Mouse (Mus musculus): Measurements from ENCODE around the gene Chchd6. TPM values are rescaled to one million over a fixed set of nuclear protein-coding genes. Genes with fewer than 3 reads are reported as not detected.

The Chchd6 gene
- 56.1 and 56.5 TPM in 2 replicates for polyA plus RNA-seq (2014; fragmentation: Nextera tagmentation; extraction: Ambion mirVana)

DNA sequence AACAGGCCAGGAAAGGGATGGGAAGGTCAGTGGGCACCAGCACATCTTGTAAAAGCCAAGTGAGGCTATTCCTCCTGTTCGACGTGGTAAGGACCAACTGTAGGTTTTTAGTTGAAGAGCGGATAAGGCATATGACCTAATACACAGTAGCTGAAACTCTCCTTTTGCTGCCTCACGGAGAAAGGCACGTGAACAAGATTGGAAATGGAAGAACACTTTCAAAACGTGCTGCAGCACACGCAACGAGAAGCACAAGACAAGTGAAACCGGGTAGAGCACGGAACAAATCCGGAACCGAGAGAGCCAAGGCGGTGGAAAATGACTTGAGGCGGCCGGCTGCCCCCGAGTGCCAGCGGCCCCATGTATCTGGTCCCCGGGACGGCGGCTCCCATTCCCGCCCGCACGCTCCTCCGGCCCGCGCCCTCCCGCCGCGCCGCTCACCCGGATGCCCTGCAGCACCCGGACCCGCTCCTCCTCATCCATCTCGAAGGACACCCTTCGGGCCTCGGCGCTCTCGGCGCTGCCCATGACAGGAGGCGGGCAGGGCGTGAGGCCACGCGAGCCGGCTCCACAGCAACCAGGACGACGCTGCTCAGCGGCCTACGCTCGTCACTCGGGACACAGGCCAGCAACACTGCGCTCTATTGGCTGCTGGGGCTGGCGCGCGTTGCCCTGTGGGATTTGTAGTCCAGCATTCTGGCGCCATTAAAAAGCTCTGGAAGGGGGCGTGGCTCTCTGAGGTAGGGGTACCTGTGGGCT is at the start of gene Chchd6:
Gene Chchd6, minus strand, starts transcription at position 635 of the 759 bp plus-strand sequence.
- ATAC-seq (ENCODE audit: insufficient number of reproducible peaks, insufficient read depth, low FRiP score, low read depth): peak; percentile 99
- under 1% methylated on average over 56 of the region's 56 CpGs for WGBS
- H3K4me2 ChIP-seq (ENCODE audit: low read length): peak within 1 kb of the TSS; percentile 89
- H3K4me3 ChIP-seq (ENCODE audit: control insufficient read depth in 1 of 2, insufficient read depth in 1 of 2, low read depth in 1 of 2, low read length in 2 of 2): peak within 1 kb of the TSS; percentile 68 to 78
- peak within 1 kb of the TSS; percentile 83 for H3K9ac ChIP-seq (ENCODE audit: low read length)
- H3K27ac ChIP-seq (replicated peaks in 1 of 2; ENCODE audit: control insufficient read depth in 1 of 2, insufficient read depth in 1 of 2, low read depth in 2 of 2, low read length in 2 of 2): no peak within 1 kb of the TSS
- peaks cover 8% of the 10 kb centered on the region; the same call in 1 of the 2 replicates for H3K9me3 ChIP-seq (ENCODE audit: control insufficient read depth, low read length)
- no peaks in the 10 kb centered on the region for H3K36me3 ChIP-seq (ENCODE audit: control insufficient read depth, insufficient read depth, low read length)
- peaks cover 0 to 4% of the 10 kb centered on the region in 2 experiments; a peak in 1 of 4 replicates for H3K4me1 ChIP-seq (ENCODE audit: control insufficient read depth in 2 of 2, insufficient read depth in 2 of 2, low read length in 2 of 2)
- H3K27me3 ChIP-seq (ENCODE audit: control insufficient read depth, insufficient read depth, low read length): no peaks in the 10 kb centered on the region

DNA sequence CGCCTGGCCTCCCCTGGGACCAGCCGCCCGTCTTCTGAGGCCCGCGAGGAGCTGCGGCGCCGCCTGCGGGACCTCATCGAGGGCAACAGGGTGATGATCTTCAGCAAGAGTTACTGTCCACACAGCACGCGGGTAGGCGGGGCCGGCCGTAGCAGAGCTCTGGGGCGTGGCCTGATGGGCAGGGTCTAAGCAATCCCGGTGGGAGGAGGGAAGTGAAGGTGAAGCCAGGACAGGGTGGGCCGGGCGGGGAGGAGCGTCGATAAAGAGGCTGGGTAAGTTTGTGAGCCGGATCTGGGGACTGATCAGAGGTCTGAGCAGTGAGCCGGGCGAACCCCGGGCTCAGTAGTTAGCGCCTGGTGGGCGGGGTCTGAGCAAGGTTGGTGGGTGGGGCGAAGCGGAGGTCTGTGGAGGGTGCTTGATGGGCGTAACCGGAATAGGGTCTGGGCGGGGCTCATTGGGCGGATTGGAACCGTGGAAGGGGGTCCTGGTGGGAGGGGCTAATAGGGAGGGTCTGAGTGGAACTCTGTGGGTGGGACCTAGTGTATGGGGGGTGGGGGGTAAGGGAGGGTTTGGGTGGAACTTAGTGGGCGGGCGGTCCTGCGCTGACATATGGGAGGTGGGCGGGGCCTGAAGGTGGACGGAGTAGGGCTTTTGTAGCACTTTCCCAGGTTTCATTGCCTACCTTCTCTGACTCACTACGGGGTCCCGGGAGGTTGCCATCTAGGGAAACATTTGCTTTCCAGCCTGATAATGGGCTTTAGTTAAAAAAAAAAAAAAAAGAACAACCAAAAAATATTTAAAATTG is 49.0 kb upstream of the Chchd6 start:
- under 1% methylated on average over 41 of the region's 41 CpGs for WGBS
- peak overlapping the region; percentile 68 for H3K9ac ChIP-seq (ENCODE audit: low read length)
- H3K4me1 ChIP-seq (ENCODE audit: control insufficient read depth in 2 of 2, insufficient read depth in 2 of 2, low read length in 2 of 2): peaks cover 3 to 7% of the 10 kb centered on the region in 2 experiments
- H3K36me3 ChIP-seq (ENCODE audit: control insufficient read depth, insufficient read depth, low read length): no peaks in the 10 kb centered on the region
- no peaks in the 10 kb centered on the region for H3K9me3 ChIP-seq (ENCODE audit: control insufficient read depth, low read length)
- H3K27ac ChIP-seq (replicated peaks in 1 of 2; ENCODE audit: control insufficient read depth in 1 of 2, insufficient read depth in 1 of 2, low read depth in 2 of 2, low read length in 2 of 2): peak overlapping the region; percentile 84 to 94
- peak overlapping the region; percentile 67 to 81 for H3K4me3 ChIP-seq (ENCODE audit: control insufficient read depth in 1 of 2, insufficient read depth in 1 of 2, low read depth in 1 of 2, low read length in 2 of 2)
- ATAC-seq (ENCODE audit: insufficient number of reproducible peaks, insufficient read depth, low FRiP score, low read depth): peak; percentile 94
- peak overlapping the region; percentile 89 for H3K4me2 ChIP-seq (ENCODE audit: low read length)
- H3K27me3 ChIP-seq (ENCODE audit: control insufficient read depth, insufficient read depth, low read length): no peaks in the 10 kb centered on the region

GRCm38 (mm10) chr6:89643798-89644270 is 48.4 kb upstream of the Chchd6 start, which contains the start of gene Txnrd3:
Txnrd3 (plus strand) TSS chr6:89643988.
- peak; percentile 91 for ATAC-seq (ENCODE audit: insufficient number of reproducible peaks, insufficient read depth, low FRiP score, low read depth)
- Histone ChIP-seq H3K4me1 (ENCODE audit: control insufficient read depth in 2 of 2, insufficient read depth in 2 of 2, low read length in 2 of 2) (peaks cover 3 to 7% of the 10 kb centered on the region in 2 experiments), H3K9ac (ENCODE audit: low read length) (peak within 1 kb of the TSS; percentile 68), H3K36me3 (ENCODE audit: control insufficient read depth, insufficient read depth, low read length) (no peaks in the 10 kb centered on the region), H3K27me3 (ENCODE audit: control insufficient read depth, insufficient read depth, low read length) (no peaks in the 10 kb centered on the region), H3K4me3 (ENCODE audit: control insufficient read depth in 1 of 2, insufficient read depth in 1 of 2, low read depth in 1 of 2, low read length in 2 of 2) (peak within 1 kb of the TSS; percentile 67 to 81), H3K9me3 (ENCODE audit: control insufficient read depth, low read length) (no peaks in the 10 kb centered on the region), H3K27ac (replicated peaks in 1 of 2; ENCODE audit: control insufficient read depth in 1 of 2, insufficient read depth in 1 of 2, low read depth in 2 of 2, low read length in 2 of 2) (peak within 1 kb of the TSS; percentile 84 to 94), H3K4me2 (ENCODE audit: low read length) (peak within 1 kb of the TSS; percentile 89)
- WGBS: under 1% methylated on average over 47 of the region's 51 CpGs

GRCm38 (mm10) chr6:89639025-89639424 is 43.6 kb upstream of the Chchd6 start:
- H3K4me3 ChIP-seq (ENCODE audit: control insufficient read depth in 1 of 2, insufficient read depth in 1 of 2, low read depth in 1 of 2, low read length in 2 of 2): no peak overlapping the region
- H3K27ac ChIP-seq (replicated peaks in 1 of 2; ENCODE audit: control insufficient read depth in 1 of 2, insufficient read depth in 1 of 2, low read depth in 2 of 2, low read length in 2 of 2): no peak overlapping the region
- H3K4me2 ChIP-seq (ENCODE audit: low read length): no peak overlapping the region
- H3K27me3 ChIP-seq (ENCODE audit: control insufficient read depth, insufficient read depth, low read length): no peaks in the 10 kb centered on the region
- peaks cover 10 to 17% of the 10 kb centered on the region in 2 experiments for H3K4me1 ChIP-seq (ENCODE audit: control insufficient read depth in 2 of 2, insufficient read depth in 2 of 2, low read length in 2 of 2)
- H3K9ac ChIP-seq (ENCODE audit: low read length): no peak overlapping the region
- ATAC-seq (ENCODE audit: insufficient number of reproducible peaks, insufficient read depth, low FRiP score, low read depth): no peak
- H3K36me3 ChIP-seq (ENCODE audit: control insufficient read depth, insufficient read depth, low read length): no peaks in the 10 kb centered on the region
- no peaks in the 10 kb centered on the region for H3K9me3 ChIP-seq (ENCODE audit: control insufficient read depth, low read length)
- WGBS: 46% methylated on average over 2 of the region's 2 CpGs

- no peak overlapping the region for H3K4me3 ChIP-seq (ENCODE audit: control insufficient read depth in 1 of 2, insufficient read depth in 1 of 2, low read depth in 1 of 2, low read length in 2 of 2)
- no peak overlapping the region for H3K4me2 ChIP-seq (ENCODE audit: low read length)
- no peaks in the 10 kb centered on the region for H3K36me3 ChIP-seq (ENCODE audit: control insufficient read depth, insufficient read depth, low read length)
- no peak overlapping the region for H3K27ac ChIP-seq (replicated peaks in 1 of 2; ENCODE audit: control insufficient read depth in 1 of 2, insufficient read depth in 1 of 2, low read depth in 2 of 2, low read length in 2 of 2)
- 71% methylated on average over 4 of the region's 4 CpGs for WGBS
- H3K27me3 ChIP-seq (ENCODE audit: control insufficient read depth, insufficient read depth, low read length): no peaks in the 10 kb centered on the region
- H3K9me3 ChIP-seq (ENCODE audit: control insufficient read depth, low read length): no peaks in the 10 kb centered on the region
- H3K4me1 ChIP-seq (ENCODE audit: control insufficient read depth in 2 of 2, insufficient read depth in 2 of 2, low read length in 2 of 2): peaks cover 8 to 12% of the 10 kb centered on the region in 2 experiments
- no peak overlapping the region for H3K9ac ChIP-seq (ENCODE audit: low read length)
- no peak for ATAC-seq (ENCODE audit: insufficient number of reproducible peaks, insufficient read depth, low FRiP score, low read depth)
Observed at GRCm38 (mm10) chr6:89637977-89638376, 42.5 kb upstream of the Chchd6 start.

DNA sequence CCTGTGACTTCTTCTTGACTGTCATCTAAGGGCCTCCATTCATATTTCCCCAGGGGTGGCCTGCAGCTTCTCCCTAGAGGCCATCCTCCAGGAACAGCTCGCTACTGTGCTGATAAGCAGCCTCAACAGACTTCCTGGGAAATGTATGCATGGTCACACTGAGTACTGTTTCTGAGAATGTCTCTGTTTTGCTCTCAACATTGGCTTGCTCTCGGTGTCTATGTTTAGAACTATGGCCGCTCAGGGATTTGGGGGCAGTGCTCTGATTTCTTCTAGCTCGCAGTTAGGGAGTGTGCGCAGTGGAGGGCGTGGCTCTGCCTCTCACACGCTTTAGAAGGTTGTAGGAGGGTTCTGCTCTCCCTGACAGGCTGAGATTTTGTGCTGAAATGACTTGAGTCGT is 38.9 kb upstream of the Chchd6 start:
- H3K4me3 ChIP-seq (ENCODE audit: control insufficient read depth in 1 of 2, insufficient read depth in 1 of 2, low read depth in 1 of 2, low read length in 2 of 2): no peak overlapping the region
- H3K27me3 ChIP-seq (ENCODE audit: control insufficient read depth, insufficient read depth, low read length): no peaks in the 10 kb centered on the region
- no peak for ATAC-seq (ENCODE audit: insufficient number of reproducible peaks, insufficient read depth, low FRiP score, low read depth)
- WGBS: 9% methylated on average over 8 of the region's 8 CpGs
- no peaks in the 10 kb centered on the region for H3K36me3 ChIP-seq (ENCODE audit: control insufficient read depth, insufficient read depth, low read length)
- no peak overlapping the region for H3K4me2 ChIP-seq (ENCODE audit: low read length)
- peaks cover 10 to 16% of the 10 kb centered on the region in 2 experiments for H3K4me1 ChIP-seq (ENCODE audit: control insufficient read depth in 2 of 2, insufficient read depth in 2 of 2, low read length in 2 of 2)
- no peaks in the 10 kb centered on the region for H3K9me3 ChIP-seq (ENCODE audit: control insufficient read depth, low read length)
- peak overlapping the region in 1 of 2 experiments; percentile 45; a peak in 2 of 4 replicates for H3K27ac ChIP-seq (replicated peaks in 1 of 2; ENCODE audit: control insufficient read depth in 1 of 2, insufficient read depth in 1 of 2, low read depth in 2 of 2, low read length in 2 of 2)
- no peak overlapping the region for H3K9ac ChIP-seq (ENCODE audit: low read length)

DNA sequence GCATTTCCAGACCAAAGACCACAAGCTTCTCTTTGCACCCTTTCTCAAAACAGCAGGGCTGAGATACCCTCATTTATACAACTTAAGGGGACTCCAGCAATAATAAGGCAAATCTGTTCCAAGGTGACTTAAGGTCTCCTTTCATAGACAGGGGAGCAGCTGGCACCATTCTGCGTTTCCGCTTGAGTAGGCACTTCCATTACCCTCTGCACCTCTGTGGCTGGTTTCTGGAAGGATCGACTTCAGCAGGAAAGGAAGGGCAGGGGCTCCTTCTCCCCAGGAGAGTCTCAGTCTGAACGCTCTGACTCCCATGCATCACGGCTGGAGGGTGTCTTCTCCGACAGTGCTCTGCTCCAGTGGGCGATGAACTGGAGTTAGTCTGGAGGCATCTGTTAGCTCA is 37.7 kb upstream of the Chchd6 start:
- H3K27me3 ChIP-seq (ENCODE audit: control insufficient read depth, insufficient read depth, low read length): no peaks in the 10 kb centered on the region
- WGBS: 72% methylated on average over 7 of the region's 7 CpGs
- no peaks in the 10 kb centered on the region for H3K36me3 ChIP-seq (ENCODE audit: control insufficient read depth, insufficient read depth, low read length)
- no peak overlapping the region for H3K4me3 ChIP-seq (ENCODE audit: control insufficient read depth in 1 of 2, insufficient read depth in 1 of 2, low read depth in 1 of 2, low read length in 2 of 2)
- no peak overlapping the region for H3K9ac ChIP-seq (ENCODE audit: low read length)
- no peak overlapping the region for H3K27ac ChIP-seq (replicated peaks in 1 of 2; ENCODE audit: control insufficient read depth in 1 of 2, insufficient read depth in 1 of 2, low read depth in 2 of 2, low read length in 2 of 2)
- H3K4me1 ChIP-seq (ENCODE audit: control insufficient read depth in 2 of 2, insufficient read depth in 2 of 2, low read length in 2 of 2): peaks cover 10 to 16% of the 10 kb centered on the region in 2 experiments
- H3K4me2 ChIP-seq (ENCODE audit: low read length): no peak overlapping the region
- no peaks in the 10 kb centered on the region for H3K9me3 ChIP-seq (ENCODE audit: control insufficient read depth, low read length)
- no peak for ATAC-seq (ENCODE audit: insufficient number of reproducible peaks, insufficient read depth, low FRiP score, low read depth)

Data from heart, embryonic 14.5 days (tissue).